Mouse (Mus musculus): ENCODE measurements around the gene Lhfp. TPM values are rescaled to one million over a fixed set of nuclear protein-coding genes. Genes with fewer than 3 reads are reported as not detected.

Lhfp gene
- polyA plus RNA-seq, 1 experiment from 2014 or later: 82.4 TPM

DNA sequence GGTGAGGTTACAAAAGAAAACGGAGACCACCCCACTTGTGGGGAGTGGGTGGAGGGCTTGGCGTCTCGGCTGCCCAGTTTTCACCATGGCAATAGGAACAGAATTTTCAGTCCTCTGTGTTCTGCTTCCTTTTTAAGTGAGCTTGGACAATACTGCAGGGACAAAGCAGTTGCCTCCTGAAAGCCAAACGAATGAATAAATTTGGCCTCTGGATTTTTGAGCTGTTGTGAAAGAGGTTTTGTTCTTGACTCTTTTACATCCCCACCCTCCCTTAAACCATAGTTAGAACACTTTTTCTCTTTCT is 165.8 kb downstream of the Lhfp start:
- no peak for ATAC-seq (ENCODE audit: borderline replicate concordance, extremely low read depth, low FRiP score, low TSS enrichment)
- no peaks in the 10 kb centered on the region for H3K36me3 ChIP-seq
- 70% methylated on average over 4 of the region's 4 CpGs for WGBS

DNA sequence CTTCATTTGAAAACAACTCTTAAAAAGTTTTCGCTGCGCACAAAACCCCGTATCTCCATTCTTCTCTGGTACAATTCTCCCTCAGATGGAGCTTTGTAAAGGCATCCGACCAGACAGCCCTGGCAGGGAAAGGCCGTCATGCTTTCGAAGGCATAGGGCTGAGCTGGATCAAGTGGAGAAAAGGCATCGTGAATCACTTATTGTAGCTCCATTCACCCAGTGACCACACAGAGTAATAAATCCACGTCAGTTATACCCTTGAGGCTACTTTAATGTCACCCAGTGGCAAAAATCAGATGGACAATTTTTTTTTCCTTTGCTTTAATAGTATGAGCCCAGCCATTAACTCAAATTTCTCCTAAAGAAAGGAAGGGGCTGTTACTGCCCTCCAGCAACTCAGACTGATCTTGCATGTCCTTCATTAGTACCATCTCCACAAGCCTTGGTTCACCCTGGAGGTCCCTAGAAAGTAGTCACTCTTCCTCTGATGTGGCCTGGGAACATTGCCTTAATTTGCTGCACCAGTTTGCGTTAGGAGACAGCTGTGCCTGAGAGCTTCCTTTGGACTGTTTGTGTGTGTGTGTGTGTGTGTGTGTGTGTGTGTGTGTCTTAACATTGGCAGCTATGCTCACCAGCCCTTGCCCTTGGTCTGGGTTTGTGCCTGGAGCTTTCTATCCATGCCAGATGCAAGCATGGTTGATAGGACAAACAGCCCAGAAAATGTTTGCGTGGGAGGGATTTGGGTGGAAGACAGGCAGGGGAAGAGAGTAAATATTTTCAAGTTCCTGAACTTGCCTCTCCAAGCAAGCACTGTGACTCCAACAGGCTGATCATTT is 169.6 kb downstream of the Lhfp start:
- Histone ChIP-seq H3K4me3 (no peak overlapping the region), H3K27me3 (no peaks in the 10 kb centered on the region), H3K4me1 (peaks cover 13% of the 10 kb centered on the region; the same call in 1 of the 2 replicates), H3K9ac (no peak overlapping the region), H3K27ac (0 out of 2 replicates have a peak overlapping the region, but pooled peaks have one; percentile 9), H3K4me2 (no peak overlapping the region), H3K36me3 (no peaks in the 10 kb centered on the region), H3K9me3 (no peaks in the 10 kb centered on the region)
- WGBS: 68% methylated on average over 10 of the region's 10 CpGs
- ATAC-seq (ENCODE audit: borderline replicate concordance, extremely low read depth, low FRiP score, low TSS enrichment): peak; percentile 23; the same call in 1 of the 2 replicates

More for the DNA sequence above, 165.8 kb downstream of the Lhfp start:
- H3K9me3 ChIP-seq: no peaks in the 10 kb centered on the region
- H3K4me2 ChIP-seq: no peak overlapping the region
- H3K27me3 ChIP-seq: no peaks in the 10 kb centered on the region
- H3K27ac ChIP-seq: no peak overlapping the region
- H3K4me3 ChIP-seq: no peak overlapping the region
- H3K9ac ChIP-seq: no peak overlapping the region
- H3K4me1 ChIP-seq: peaks cover 28% of the 10 kb centered on the region

DNA sequence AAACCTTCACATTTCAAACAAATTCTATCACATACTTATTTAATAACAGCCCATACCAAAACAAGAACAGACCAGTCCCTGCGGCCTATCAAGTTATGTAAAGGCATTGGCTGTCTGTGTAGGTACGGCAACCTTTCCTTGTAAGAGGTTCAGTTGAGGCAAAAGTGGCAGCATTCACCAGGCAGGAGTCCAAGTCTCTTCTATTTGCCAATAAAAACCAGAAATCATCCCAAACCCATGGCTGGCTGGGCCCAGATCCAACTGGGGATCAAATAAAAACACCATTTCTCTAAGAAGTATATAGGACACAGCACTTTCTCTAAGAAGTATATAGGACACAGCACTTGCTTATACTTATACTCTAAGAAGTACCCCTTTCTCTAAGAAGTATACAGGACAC is 171.3 kb downstream of the Lhfp start:
- Histone ChIP-seq H3K4me3 (no peak overlapping the region), H3K36me3 (no peaks in the 10 kb centered on the region), H3K9me3 (no peaks in the 10 kb centered on the region), H3K4me1 (peaks cover 18% of the 10 kb centered on the region), H3K27me3 (no peaks in the 10 kb centered on the region), H3K27ac (no peak overlapping the region), H3K4me2 (no peak overlapping the region), H3K9ac (no peak overlapping the region)
- 79% methylated on average over 2 of the region's 2 CpGs for WGBS
- no peak for ATAC-seq (ENCODE audit: borderline replicate concordance, extremely low read depth, low FRiP score, low TSS enrichment)

DNA sequence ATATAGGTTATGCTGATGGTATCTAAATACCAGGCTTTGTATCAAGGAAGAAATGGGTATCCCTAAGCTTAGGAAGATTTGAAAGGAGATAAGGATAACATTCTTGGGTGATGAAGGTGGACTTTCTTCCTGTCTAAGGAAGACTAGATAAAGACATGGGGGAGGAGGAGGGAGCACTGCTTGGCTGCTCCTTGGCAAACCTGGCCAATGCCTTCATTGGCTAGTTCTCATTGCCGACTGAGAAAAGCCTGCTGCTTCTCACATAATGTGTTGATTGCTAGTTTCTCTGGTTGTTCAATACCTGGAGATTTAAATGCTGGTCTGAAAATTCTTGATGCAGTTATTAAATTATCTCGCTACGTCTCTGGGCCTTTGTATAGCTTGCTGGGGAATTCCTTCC is 172.0 kb downstream of the Lhfp start:
- H3K27ac ChIP-seq: no peak overlapping the region
- no peaks in the 10 kb centered on the region for H3K36me3 ChIP-seq
- no peak overlapping the region for H3K4me2 ChIP-seq
- H3K27me3 ChIP-seq: no peaks in the 10 kb centered on the region
- no peak for ATAC-seq (ENCODE audit: borderline replicate concordance, extremely low read depth, low FRiP score, low TSS enrichment)
- 90% methylated on average over 3 of the region's 3 CpGs for WGBS
- no peaks in the 10 kb centered on the region for H3K9me3 ChIP-seq
- H3K9ac ChIP-seq: no peak overlapping the region
- H3K4me3 ChIP-seq: no peak overlapping the region
- peaks cover 19% of the 10 kb centered on the region for H3K4me1 ChIP-seq

DNA sequence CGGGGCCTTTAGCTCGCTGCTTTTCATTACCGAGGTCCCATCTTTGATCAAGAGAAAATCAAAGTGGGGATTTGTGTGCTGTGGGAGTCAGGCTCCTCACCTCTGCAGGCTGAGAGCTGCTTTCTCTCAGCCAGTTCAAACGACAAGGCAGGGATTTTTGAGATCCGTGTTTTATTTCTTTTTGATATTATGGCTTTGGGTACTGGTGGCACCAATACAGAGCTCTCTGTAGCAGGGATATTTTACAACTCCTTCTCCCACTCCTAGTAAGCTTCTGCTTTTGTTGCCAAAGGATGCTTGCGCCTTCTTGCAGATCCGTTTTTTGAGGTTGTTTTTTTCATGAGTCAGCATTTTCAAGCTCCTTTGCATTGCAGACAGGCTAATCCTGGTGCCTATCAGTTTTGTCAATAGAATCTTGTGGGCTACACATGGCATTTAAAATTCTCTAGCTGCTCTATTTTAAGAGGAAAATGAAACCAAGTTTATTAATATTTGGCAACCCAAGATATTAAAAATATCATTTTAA is 172.5 kb downstream of the Lhfp start:
- Histone ChIP-seq H3K4me1 (peaks cover 19% of the 10 kb centered on the region), H3K36me3 (no peaks in the 10 kb centered on the region), H3K27ac (no peak overlapping the region), H3K4me3 (no peak overlapping the region), H3K9ac (no peak overlapping the region), H3K27me3 (no peaks in the 10 kb centered on the region), H3K9me3 (no peaks in the 10 kb centered on the region), H3K4me2 (no peak overlapping the region)
- ATAC-seq (ENCODE audit: borderline replicate concordance, extremely low read depth, low FRiP score, low TSS enrichment): no peak
- 64% methylated on average over 7 of the region's 7 CpGs for WGBS

GRCm38 (mm10) chr3:53214386-53214785 is 173.1 kb downstream of the Lhfp start:
- H3K4me3 ChIP-seq: no peak overlapping the region
- WGBS: 79% methylated on average over 4 of the region's 4 CpGs
- no peaks in the 10 kb centered on the region for H3K36me3 ChIP-seq
- no peak overlapping the region for H3K9ac ChIP-seq
- no peak for ATAC-seq (ENCODE audit: borderline replicate concordance, extremely low read depth, low FRiP score, low TSS enrichment)
- no peak overlapping the region for H3K27ac ChIP-seq
- H3K9me3 ChIP-seq: no peaks in the 10 kb centered on the region
- no peaks in the 10 kb centered on the region for H3K27me3 ChIP-seq
- H3K4me2 ChIP-seq: no peak overlapping the region
- H3K4me1 ChIP-seq: peaks cover 16% of the 10 kb centered on the region

DNA sequence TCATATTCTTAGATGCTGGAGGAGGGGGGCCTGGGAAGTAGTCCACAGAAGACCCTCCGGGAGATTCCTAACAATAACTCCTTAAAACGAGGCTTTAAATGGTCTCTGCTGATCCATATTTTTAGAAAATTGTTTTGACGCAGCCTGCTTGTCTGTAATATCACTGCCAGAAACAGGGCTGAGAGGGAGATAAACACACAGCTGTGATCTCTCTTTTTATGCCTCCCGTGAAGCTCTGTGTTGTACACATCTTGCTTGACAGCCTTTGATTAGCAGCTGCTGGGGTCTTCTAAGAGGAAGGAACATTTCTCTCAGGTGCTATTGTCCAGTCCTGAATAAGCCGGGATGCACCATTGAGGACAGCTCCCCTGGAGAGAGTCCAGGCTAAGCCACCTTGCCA is 176.4 kb downstream of the Lhfp start:
- no peak for ATAC-seq (ENCODE audit: borderline replicate concordance, extremely low read depth, low FRiP score, low TSS enrichment)
- Histone ChIP-seq H3K4me1 (peaks cover 22% of the 10 kb centered on the region), H3K27me3 (no peaks in the 10 kb centered on the region), H3K4me2 (no peak overlapping the region), H3K9ac (no peak overlapping the region), H3K27ac (no peak overlapping the region), H3K4me3 (no peak overlapping the region), H3K36me3 (no peaks in the 10 kb centered on the region), H3K9me3 (no peaks in the 10 kb centered on the region)
- 48% methylated on average over 5 of the region's 5 CpGs for WGBS

DNA sequence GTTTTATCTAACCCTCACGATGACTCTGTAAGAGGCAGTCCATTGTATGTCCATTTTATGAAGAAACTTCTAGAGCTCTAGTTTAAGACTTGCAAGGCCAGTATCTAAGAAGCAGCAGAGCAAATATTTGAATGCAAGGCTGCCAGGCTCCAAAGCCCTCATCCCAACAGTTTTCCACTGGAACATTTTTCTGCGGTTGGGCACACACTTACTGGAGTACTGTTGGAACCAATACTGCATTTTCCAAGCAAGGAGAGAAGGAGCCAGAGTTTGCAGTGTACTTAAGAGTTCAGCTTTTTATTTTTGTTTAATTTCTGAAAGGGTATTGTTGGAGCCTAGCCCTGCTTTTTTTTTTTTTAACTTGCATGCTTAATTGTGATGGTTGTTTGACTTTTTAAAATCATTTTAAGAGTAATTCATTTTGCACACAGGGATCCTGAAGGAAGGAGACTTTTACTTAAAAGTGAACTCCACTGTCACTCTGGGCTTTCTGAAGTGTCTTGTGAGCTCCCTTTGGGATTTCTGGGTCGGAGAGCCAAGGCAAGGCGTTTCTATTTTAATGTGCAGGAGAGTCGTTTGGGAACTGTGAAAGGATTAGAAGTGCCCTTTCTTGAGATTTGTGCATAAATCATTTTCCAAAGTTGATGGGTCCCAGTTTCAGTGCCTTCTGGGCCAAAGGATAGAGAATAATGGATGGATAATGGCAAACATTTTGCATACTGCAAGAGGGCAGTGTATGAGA is 180.4 kb downstream of the Lhfp start:
- 24% methylated on average over 5 of the region's 5 CpGs for WGBS
- H3K27ac ChIP-seq: peak overlapping the region; percentile 71
- H3K9ac ChIP-seq: no peak overlapping the region
- no peaks in the 10 kb centered on the region for H3K27me3 ChIP-seq
- 0 out of 2 replicates have a peak overlapping the region, but pooled peaks have one; percentile 4 for H3K4me2 ChIP-seq
- H3K36me3 ChIP-seq: no peaks in the 10 kb centered on the region
- no peaks in the 10 kb centered on the region for H3K9me3 ChIP-seq
- peaks cover 37% of the 10 kb centered on the region for H3K4me1 ChIP-seq
- no peak overlapping the region for H3K4me3 ChIP-seq
- ATAC-seq (ENCODE audit: borderline replicate concordance, extremely low read depth, low FRiP score, low TSS enrichment): no peak

DNA sequence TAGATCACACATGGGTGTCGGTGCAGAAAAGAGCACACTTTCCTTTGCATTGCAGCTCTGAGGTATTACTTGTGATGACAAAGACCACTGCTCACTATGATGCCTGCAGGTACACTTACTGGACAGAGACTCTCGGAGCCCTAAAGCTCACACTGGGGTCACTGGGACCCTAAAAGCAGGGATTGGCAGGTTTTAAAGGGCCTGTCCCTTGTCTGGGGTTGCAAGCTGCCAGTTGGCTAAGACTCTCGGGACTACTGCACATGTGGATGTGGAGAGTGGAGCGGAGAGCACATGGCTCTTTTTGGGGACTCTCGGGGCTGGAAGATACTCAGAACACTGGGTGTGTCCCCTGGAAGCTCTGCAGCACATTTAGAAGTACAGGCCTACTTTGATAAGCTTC is 182.8 kb downstream of the Lhfp start:
- no peaks in the 10 kb centered on the region for H3K27me3 ChIP-seq
- H3K4me3 ChIP-seq: no peak overlapping the region
- H3K9me3 ChIP-seq: no peaks in the 10 kb centered on the region
- H3K27ac ChIP-seq: no peak overlapping the region
- peaks cover 32% of the 10 kb centered on the region for H3K4me1 ChIP-seq
- no peak for ATAC-seq (ENCODE audit: borderline replicate concordance, extremely low read depth, low FRiP score, low TSS enrichment)
- H3K36me3 ChIP-seq: no peaks in the 10 kb centered on the region
- H3K4me2 ChIP-seq: no peak overlapping the region
- H3K9ac ChIP-seq: no peak overlapping the region
- WGBS: 82% methylated on average over 5 of the region's 5 CpGs

DNA sequence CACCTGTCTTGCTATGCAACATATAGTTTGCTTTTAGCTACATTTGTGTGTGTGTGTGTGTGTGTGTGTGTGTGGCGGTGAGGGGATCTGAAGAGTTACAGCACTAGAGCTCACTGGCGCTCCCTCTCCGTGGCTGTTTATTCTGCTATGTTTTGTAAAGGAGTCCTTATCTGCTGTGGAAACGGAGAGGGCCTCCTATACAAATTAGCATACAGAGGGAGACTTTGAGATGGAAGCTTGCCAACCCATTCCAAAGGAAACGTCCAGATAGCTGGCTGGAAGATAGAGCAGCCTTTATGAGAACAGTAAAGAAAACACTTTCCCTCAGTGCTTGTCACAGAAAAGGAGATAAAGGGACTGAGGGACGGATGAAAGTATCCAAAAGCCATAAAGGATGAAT is 184.4 kb downstream of the Lhfp start:
- no peak overlapping the region for H3K4me2 ChIP-seq
- peak; percentile 42; the same call in 1 of the 2 replicates for ATAC-seq (ENCODE audit: borderline replicate concordance, extremely low read depth, low FRiP score, low TSS enrichment)
- H3K9me3 ChIP-seq: no peaks in the 10 kb centered on the region

GRCm38 (mm10) chr3:53226223-53226622 is 184.9 kb downstream of the Lhfp start:
- no peak overlapping the region for H3K4me2 ChIP-seq
- no peaks in the 10 kb centered on the region for H3K27me3 ChIP-seq
- peak overlapping the region; percentile 45; the same call in 1 of the 2 replicates for H3K27ac ChIP-seq
- no peak overlapping the region for H3K9ac ChIP-seq
- H3K4me3 ChIP-seq: no peak overlapping the region
- no peaks in the 10 kb centered on the region for H3K9me3 ChIP-seq
- no peak for ATAC-seq (ENCODE audit: borderline replicate concordance, extremely low read depth, low FRiP score, low TSS enrichment)
- 63% methylated on average over 6 of the region's 6 CpGs for WGBS
- no peaks in the 10 kb centered on the region for H3K36me3 ChIP-seq
- H3K4me1 ChIP-seq: peaks cover 26% of the 10 kb centered on the region

More for the DNA sequence above, 184.4 kb downstream of the Lhfp start:
- H3K4me1 ChIP-seq: peaks cover 30% of the 10 kb centered on the region
- peak overlapping the region; percentile 49; the same call in 1 of the 2 replicates for H3K27ac ChIP-seq
- H3K27me3 ChIP-seq: no peaks in the 10 kb centered on the region
- WGBS: 11% methylated on average over 6 of the region's 6 CpGs
- H3K9ac ChIP-seq: no peak overlapping the region
- H3K4me3 ChIP-seq: no peak overlapping the region
- no peaks in the 10 kb centered on the region for H3K36me3 ChIP-seq

DNA sequence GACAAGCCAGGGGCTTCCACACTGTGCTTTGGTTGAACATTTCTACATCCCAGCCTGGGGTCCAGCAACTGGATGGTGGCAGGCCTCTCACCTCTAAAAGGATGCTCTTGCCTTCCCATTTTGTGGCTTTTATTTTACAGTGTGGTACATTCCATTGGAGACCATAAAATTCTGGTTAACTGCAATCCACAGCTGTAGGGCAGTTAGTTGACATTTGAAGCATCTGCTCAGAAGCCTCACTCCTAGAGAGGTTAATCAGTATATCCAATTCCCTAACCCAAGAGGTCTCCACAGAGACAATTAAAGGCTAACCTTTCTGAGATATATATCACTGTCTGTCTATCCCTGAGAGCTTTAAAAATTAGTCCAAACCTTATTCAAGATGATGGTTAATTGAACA is 186.5 kb downstream of the Lhfp start:
- ATAC-seq (ENCODE audit: borderline replicate concordance, extremely low read depth, low FRiP score, low TSS enrichment): no peak
- Histone ChIP-seq H3K4me1 (peaks cover 16% of the 10 kb centered on the region), H3K9ac (no peak overlapping the region), H3K36me3 (no peaks in the 10 kb centered on the region), H3K27ac (no peak overlapping the region), H3K9me3 (no peaks in the 10 kb centered on the region), H3K4me3 (no peak overlapping the region), H3K27me3 (no peaks in the 10 kb centered on the region), H3K4me2 (no peak overlapping the region)

Measured in lung, embryonic 15.5 days (tissue).